Mouse (Mus musculus) lung, adult 2 months (tissue): ENCODE measurements around the gene 4930519G04Rik.
"Not testable (repeated sequence)": the region's sequence is repeated elsewhere in the genome, so short reads cannot be mapped to it uniquely, and the experiment has no call there.

Experiments used
- CTCF ChIP-seq: fragments of 200-500 bp; IDR thresholded peaks from 2 replicates; pipeline ENCODE4 v1.5.1; 2011; ENCODE audit warnings: mild to moderate bottlenecking, low read length, control low read depth; ENCODE audit not compliant: insufficient read depth
- POLR2A ChIP-seq: fragments of 200-500 bp; IDR thresholded peaks from 2 replicates; pipeline ENCODE4 v1.6.1; 2011; ENCODE audit warnings: low read depth, mild to moderate bottlenecking, control low read depth, low read length, borderline replicate concordance; ENCODE audit errors: extremely low read depth

DNA sequence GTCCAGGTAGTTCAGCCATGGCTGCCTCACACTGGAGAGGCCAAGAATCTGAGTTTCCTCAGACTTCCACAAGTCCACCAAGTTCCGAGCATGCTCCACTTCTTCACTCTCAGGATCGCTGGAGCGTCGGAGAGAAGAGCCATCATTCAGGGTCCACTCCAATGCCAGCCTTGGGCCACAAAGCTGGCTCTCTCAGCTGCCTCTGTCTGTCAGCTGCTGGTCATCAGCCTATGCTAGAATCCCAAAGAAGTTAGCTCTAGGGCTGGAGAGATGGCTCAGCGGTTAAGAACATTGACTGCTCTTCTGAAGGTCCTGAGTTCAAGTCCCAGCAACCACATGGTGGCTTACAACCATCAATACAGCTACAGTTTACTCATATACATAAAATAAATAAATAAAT, 63.9 kb downstream of the 4930519G04Rik start:
- TF ChIP-seq CTCF, POLR2A: not testable (repeated sequence)
